Mouse (Mus musculus) ES-E14 (cell line): ENCODE measurements around the gene Capg.

Experiments
- MAFK ChIP-seq: IDR thresholded peaks from 2 replicates; pipeline ENCODE4 v1.6.1; 2014; ENCODE audit warnings: mild to moderate bottlenecking, low read depth, low read length, inconsistent platforms; ENCODE audit not compliant: insufficient read depth
- ZC3H11A ChIP-seq: IDR thresholded peaks from 2 replicates; pipeline ENCODE4 v1.6.1; 2012; ENCODE audit warnings: low read depth, mild to moderate bottlenecking, inconsistent platforms, low read length, borderline replicate concordance
- ZNF384 ChIP-seq: IDR thresholded peaks from 2 replicates; pipeline ENCODE4 v1.6.1; 2012; ENCODE audit warnings: low read depth, low read length, inconsistent platforms

GRCm38 (mm10) chr6:72518842-72519241, 25.3 kb upstream of the Capg start:
- TF ChIP-seq ZC3H11A (no peak), MAFK (no peak), ZNF384 (no peak)
